Mouse (Mus musculus): Measurements from ENCODE around the gene Zfp512b. TPM values are rescaled to one million over a fixed set of nuclear protein-coding genes. Genes with fewer than 3 reads are reported as not detected.

Gene Zfp512b
- polyA plus RNA-seq (2014; fragmentation: Illumina TruSeq; extraction: RNeasy Lipid Tissue Mini Kit (QIAGEN cat#74804); ENCODE audit: insufficient read depth, low read depth, low replicate concordance) = 5.6 TPM

GRCm38 (mm10) chr2:181592231-181593041 lies at the start of gene Zfp512b:
Zfp512b (minus strand) TSS chr2:181592803.

GRCm38 (mm10) chr2:181598454-181599351 lies 6.1 kb upstream of the Zfp512b start, which contains the start of gene Samd10:
Samd10 (minus strand) TSS chr2:181599212.

GRCm38 (mm10) chr2:181591528-181592085 lies 996 bp downstream of the Zfp512b start, which contains the start of gene Prpf6:
Prpf6 (plus strand) TSS chr2:181591868.

GRCm38 (mm10) chr2:181584411-181584942 lies 8.1 kb downstream of the Zfp512b start, which contains the start of gene Uckl1:
Uckl1 (minus strand) TSS chr2:181584892.

Other genes starting within 250 kb of the Zfp512b start
- 16.6 TPM for gene Zgpat, start 227.9 kb downstream of the Zfp512b start, polyA plus RNA-seq (2014; fragmentation: Illumina TruSeq; extraction: RNeasy Lipid Tissue Mini Kit (QIAGEN cat#74804); ENCODE audit: insufficient read depth, low read depth, low replicate concordance)
- gene Arfrp1, start 227.4 kb downstream of the Zfp512b start, polyA plus RNA-seq (2014; fragmentation: Illumina TruSeq; extraction: RNeasy Lipid Tissue Mini Kit (QIAGEN cat#74804); ENCODE audit: insufficient read depth, low read depth, low replicate concordance) = 50.5 TPM
- 18.4 TPM for gene Lime1, start 212.7 kb downstream of the Zfp512b start, polyA plus RNA-seq (2014; fragmentation: Illumina TruSeq; extraction: RNeasy Lipid Tissue Mini Kit (QIAGEN cat#74804); ENCODE audit: insufficient read depth, low read depth, low replicate concordance)
- gene Zbtb46, start 133.4 kb downstream of the Zfp512b start, polyA plus RNA-seq (2014; fragmentation: Illumina TruSeq; extraction: RNeasy Lipid Tissue Mini Kit (QIAGEN cat#74804); ENCODE audit: insufficient read depth, low read depth, low replicate concordance) = 7.0 TPM
- not detected for gene Abhd16b, start 99.6 kb downstream of the Zfp512b start, polyA plus RNA-seq (2014; fragmentation: Illumina TruSeq; extraction: RNeasy Lipid Tissue Mini Kit (QIAGEN cat#74804); ENCODE audit: insufficient read depth, low read depth, low replicate concordance)
- 87.0 TPM for gene Tpd52l2, start 95.7 kb downstream of the Zfp512b start, polyA plus RNA-seq (2014; fragmentation: Illumina TruSeq; extraction: RNeasy Lipid Tissue Mini Kit (QIAGEN cat#74804); ENCODE audit: insufficient read depth, low read depth, low replicate concordance)
- 21.3 TPM for gene Dnajc5, start 72.3 kb downstream of the Zfp512b start, polyA plus RNA-seq (2014; fragmentation: Illumina TruSeq; extraction: RNeasy Lipid Tissue Mini Kit (QIAGEN cat#74804); ENCODE audit: insufficient read depth, low read depth, low replicate concordance)
- 36.1 TPM for gene Uckl1, start 7.9 kb downstream of the Zfp512b start, polyA plus RNA-seq (2014; fragmentation: Illumina TruSeq; extraction: RNeasy Lipid Tissue Mini Kit (QIAGEN cat#74804); ENCODE audit: insufficient read depth, low read depth, low replicate concordance)
- gene Prpf6, start 935 bp downstream of the Zfp512b start, polyA plus RNA-seq (2014; fragmentation: Illumina TruSeq; extraction: RNeasy Lipid Tissue Mini Kit (QIAGEN cat#74804); ENCODE audit: insufficient read depth, low read depth, low replicate concordance) = 23.2 TPM
- 7.1 TPM for gene Samd10, start 6.4 kb upstream of the Zfp512b start, polyA plus RNA-seq (2014; fragmentation: Illumina TruSeq; extraction: RNeasy Lipid Tissue Mini Kit (QIAGEN cat#74804); ENCODE audit: insufficient read depth, low read depth, low replicate concordance)
- not detected for gene Gm29797, start 64.2 kb upstream of the Zfp512b start, polyA plus RNA-seq (2014; fragmentation: Illumina TruSeq; extraction: RNeasy Lipid Tissue Mini Kit (QIAGEN cat#74804); ENCODE audit: insufficient read depth, low read depth, low replicate concordance)
- gene Sox18, start 78.8 kb upstream of the Zfp512b start, polyA plus RNA-seq (2014; fragmentation: Illumina TruSeq; extraction: RNeasy Lipid Tissue Mini Kit (QIAGEN cat#74804); ENCODE audit: insufficient read depth, low read depth, low replicate concordance) = 89.4 TPM
- gene Tcea2, start 87.5 kb upstream of the Zfp512b start, polyA plus RNA-seq (2014; fragmentation: Illumina TruSeq; extraction: RNeasy Lipid Tissue Mini Kit (QIAGEN cat#74804); ENCODE audit: insufficient read depth, low read depth, low replicate concordance) = 8.7 TPM
- gene Rgs19, start 101.2 kb upstream of the Zfp512b start, polyA plus RNA-seq (2014; fragmentation: Illumina TruSeq; extraction: RNeasy Lipid Tissue Mini Kit (QIAGEN cat#74804); ENCODE audit: insufficient read depth, low read depth, low replicate concordance) = 29.7 TPM
- gene Lkaaear1, start 105.6 kb upstream of the Zfp512b start, polyA plus RNA-seq (2014; fragmentation: Illumina TruSeq; extraction: RNeasy Lipid Tissue Mini Kit (QIAGEN cat#74804); ENCODE audit: insufficient read depth, low read depth, low replicate concordance) = not detected
- not detected for gene Oprl1, start 122.2 kb upstream of the Zfp512b start, polyA plus RNA-seq (2014; fragmentation: Illumina TruSeq; extraction: RNeasy Lipid Tissue Mini Kit (QIAGEN cat#74804); ENCODE audit: insufficient read depth, low read depth, low replicate concordance)
- not detected for gene Myt1, start 170.5 kb upstream of the Zfp512b start, polyA plus RNA-seq (2014; fragmentation: Illumina TruSeq; extraction: RNeasy Lipid Tissue Mini Kit (QIAGEN cat#74804); ENCODE audit: insufficient read depth, low read depth, low replicate concordance)
- gene Pcmtd2, start 245.1 kb upstream of the Zfp512b start, polyA plus RNA-seq (2014; fragmentation: Illumina TruSeq; extraction: RNeasy Lipid Tissue Mini Kit (QIAGEN cat#74804); ENCODE audit: insufficient read depth, low read depth, low replicate concordance) = 22.3 TPM